Mouse (Mus musculus) limb, embryonic 15.5 days (tissue): Measurements from ENCODE around the gene Cela3a. TPM values are rescaled to one million over a fixed set of nuclear protein-coding genes. Genes with fewer than 3 reads are reported as not detected.

ENCODE experiments used
- ATAC-seq: fragments of 200-750 bp; cut with Nextera tagmentation; 2 replicates; pipeline ENCODE4 v1.8.0; 2017; ENCODE audit warnings: low read depth, moderate TSS enrichment; ENCODE audit not compliant: insufficient number of reproducible peaks, low FRiP score, low TSS enrichment
- H3K27ac ChIP-seq: fragments of 300-500 bp; sonication (generic); 2 replicates; pipeline ENCODE4 v1.5.1; 2015; ENCODE audit warnings: moderate library complexity, mild to moderate bottlenecking, inconsistent platforms
- H3K27me3 ChIP-seq: fragments of 300-500 bp; sonication (generic); 2 replicates; pipeline ENCODE4 v1.6.1; 2015; ENCODE audit warnings: inconsistent platforms
- H3K36me3 ChIP-seq: fragments of 300-500 bp; sonication (generic); 2 replicates; pipeline ENCODE4 v1.6.1; 2015; ENCODE audit warnings: inconsistent platforms
- H3K4me1 ChIP-seq: fragments of 300-500 bp; sonication (generic); 2 replicates; pipeline ENCODE4 v1.6.1; 2015; ENCODE audit warnings: inconsistent platforms
- H3K4me2 ChIP-seq: fragments of 300-500 bp; sonication (generic); 2 replicates; pipeline ENCODE4 v1.6.1; 2015; ENCODE audit warnings: mild to moderate bottlenecking, inconsistent platforms
- H3K4me3 ChIP-seq: fragments of 300-500 bp; sonication (generic); 2 replicates; pipeline ENCODE4 v1.5.1; 2015; ENCODE audit warnings: mild to moderate bottlenecking, inconsistent platforms
- H3K9ac ChIP-seq: fragments of 300-500 bp; sonication (generic); 2 replicates; pipeline ENCODE4 v1.6.1; 2015; ENCODE audit warnings: inconsistent platforms
- H3K9me3 ChIP-seq: fragments of 300-500 bp; sonication (generic); 2 replicates; pipeline ENCODE4 v1.6.1; 2016; ENCODE audit warnings: inconsistent platforms
- WGBS: fragments of 180-500 bp; shearing (Covaris S2); methylation state at CpG from one replicate; pipeline ENCODE4 v1.1.7; 2015; 5-methylcytosine and 5-hydroxymethylcytosine counted together
- polyA plus RNA-seq: library from polyadenylated mRNA; unstranded; fragments of >200 nt; fragmentation: Nextera tagmentation; extraction: Ambion mirVana; gene quantifications from 2 replicates; pipeline ENCODE4 v1.2.1, GENCODE M21; 2015

Gene Cela3a
- polyA plus RNA-seq, result not detected in 2 replicates

DNA sequence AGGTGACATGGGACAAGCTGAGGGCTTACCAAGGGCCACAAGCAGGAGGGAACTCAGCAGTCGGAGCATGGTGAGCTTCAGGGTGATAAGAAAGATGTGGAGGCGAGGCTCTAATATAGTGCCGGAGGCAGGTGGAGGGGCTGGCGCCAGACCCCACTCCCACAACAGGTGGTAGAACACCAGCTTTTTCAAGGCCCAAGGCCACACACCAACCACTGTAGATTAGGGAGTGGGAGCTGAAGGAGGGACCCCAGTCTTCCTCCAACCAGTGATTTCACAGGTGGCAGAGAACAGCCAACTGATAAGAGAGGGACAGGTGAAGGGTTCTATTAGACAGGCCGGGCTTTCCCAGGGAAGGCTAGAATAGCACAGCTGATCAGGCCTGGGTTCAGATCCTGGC, at the start of gene Cela3a:
Gene Cela3a (minus strand): TSS at position 101 of the 400 bp plus-strand sequence.
- ATAC-seq, result no peak
- Histone ChIP-seq H3K4me2 (no peak within 1 kb of the TSS), H3K27ac (no peak within 1 kb of the TSS), H3K9ac (no peak within 1 kb of the TSS), H3K27me3 (no peaks in the 10 kb centered on the region), H3K4me3 (no peak within 1 kb of the TSS), H3K4me1 (no peaks in the 10 kb centered on the region), H3K9me3 (no peaks in the 10 kb centered on the region), H3K36me3 (no peaks in the 10 kb centered on the region)
- WGBS, result 88% methylated on average over 5 of the region's 5 CpGs

DNA sequence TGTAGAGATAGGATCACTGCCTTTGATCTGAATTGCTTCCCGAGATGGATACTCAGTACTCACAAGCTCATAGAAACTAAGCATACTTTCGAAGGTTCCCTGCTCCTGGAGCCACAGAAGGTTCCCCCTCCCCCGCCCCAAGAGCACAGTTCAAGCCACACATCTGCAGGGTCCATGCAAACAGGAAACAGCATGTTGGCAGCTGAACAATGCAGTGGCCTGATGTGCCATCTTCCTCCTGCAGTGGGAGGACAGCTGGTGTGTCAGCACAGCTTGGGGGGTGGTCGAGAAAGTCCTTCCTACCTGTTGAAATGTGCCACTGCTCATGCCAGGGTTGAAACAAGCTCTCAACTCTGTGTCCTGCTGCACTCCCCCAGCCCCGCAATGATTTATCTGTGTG, 49.3 kb upstream of the Cela3a start:
- H3K9me3 ChIP-seq, result no peaks in the 10 kb centered on the region
- no peaks in the 10 kb centered on the region for H3K27me3 ChIP-seq
- H3K4me1 ChIP-seq, result peaks cover 8% of the 10 kb centered on the region; the same call in 1 of the 2 replicates
- ATAC-seq, result no peak
- WGBS, result 55% methylated on average over 5 of the region's 5 CpGs
- H3K4me2 ChIP-seq, result no peak overlapping the region
- H3K4me3 ChIP-seq, result no peak overlapping the region
- no peak overlapping the region for H3K27ac ChIP-seq
- no peaks in the 10 kb centered on the region for H3K36me3 ChIP-seq
- no peak overlapping the region for H3K9ac ChIP-seq

DNA sequence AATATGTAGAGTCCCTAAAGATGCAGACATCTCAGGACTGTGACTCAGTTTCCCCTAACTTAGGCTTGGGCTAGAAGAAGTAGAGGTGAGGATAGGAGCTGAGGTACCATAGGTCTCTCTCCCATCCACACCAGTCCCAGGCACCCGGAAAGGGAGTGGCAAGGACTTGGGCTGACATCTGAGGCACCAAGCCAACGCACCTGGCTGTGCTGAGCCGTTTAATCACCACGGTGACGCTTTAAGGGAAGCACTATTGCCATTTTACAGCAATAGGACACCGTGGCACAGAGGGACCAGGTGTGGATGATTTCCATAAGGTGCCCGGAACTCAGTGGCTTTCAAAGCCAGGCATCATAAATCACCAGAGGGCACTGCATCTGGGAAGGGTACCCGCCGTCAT, 48.7 kb upstream of the Cela3a start:
- no peak for ATAC-seq
- 64% methylated on average over 9 of the region's 9 CpGs for WGBS
- Histone ChIP-seq H3K4me1 (peaks cover 8% of the 10 kb centered on the region; the same call in 1 of the 2 replicates), H3K9ac (no peak overlapping the region), H3K4me3 (no peak overlapping the region), H3K4me2 (no peak overlapping the region), H3K9me3 (no peaks in the 10 kb centered on the region), H3K27ac (no peak overlapping the region), H3K36me3 (no peaks in the 10 kb centered on the region), H3K27me3 (no peaks in the 10 kb centered on the region)

DNA sequence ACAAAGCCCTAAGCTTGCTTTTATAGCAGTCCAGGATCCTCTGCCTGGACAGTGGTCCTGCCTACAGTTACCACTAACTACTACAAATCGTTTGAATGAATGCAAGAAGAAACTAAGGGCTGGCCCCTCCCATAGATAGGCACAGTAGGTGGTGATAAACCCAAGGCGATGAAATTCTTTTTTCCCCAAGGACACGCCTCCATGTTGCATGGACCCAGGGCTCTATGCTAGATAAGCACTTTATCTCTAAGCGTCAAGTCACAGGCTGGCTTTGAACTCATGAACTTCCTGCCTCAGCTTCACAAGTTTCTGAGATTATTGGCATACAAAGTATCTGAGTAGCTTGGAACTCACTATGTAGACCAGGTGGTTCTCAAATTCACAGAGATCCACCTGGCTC, 47.7 kb upstream of the Cela3a start:
- Histone ChIP-seq H3K27me3 (no peaks in the 10 kb centered on the region), H3K4me1 (peaks cover 6% of the 10 kb centered on the region; the same call in 1 of the 2 replicates), H3K4me3 (no peak overlapping the region), H3K4me2 (no peak overlapping the region), H3K9ac (no peak overlapping the region), H3K36me3 (no peaks in the 10 kb centered on the region), H3K27ac (no peak overlapping the region), H3K9me3 (no peaks in the 10 kb centered on the region)
- 86% methylated on average over 4 of the region's 4 CpGs for WGBS
- ATAC-seq, result no peak

DNA sequence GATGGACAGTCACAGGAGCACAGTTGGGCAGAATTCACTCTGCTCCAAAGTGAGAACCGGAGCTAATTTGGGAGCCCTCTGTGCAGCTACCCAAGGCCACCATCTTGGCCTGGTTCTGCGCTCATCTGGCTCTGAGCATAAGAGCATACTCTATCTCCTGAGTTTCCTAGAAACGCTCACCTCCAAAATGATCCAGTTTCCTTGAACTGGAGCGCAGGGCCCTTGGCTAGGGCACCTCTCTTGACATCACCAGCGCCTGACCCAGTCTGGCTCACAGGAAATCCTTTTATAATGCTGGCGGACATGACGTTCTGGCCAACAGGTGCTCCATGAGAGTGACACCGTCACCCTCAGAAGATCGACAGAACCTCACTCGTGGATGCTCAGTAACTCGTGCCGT, 47.0 kb upstream of the Cela3a start:
- no peak overlapping the region for H3K9ac ChIP-seq
- H3K4me1 ChIP-seq, result peaks cover 6% of the 10 kb centered on the region; the same call in 1 of the 2 replicates
- no peaks in the 10 kb centered on the region for H3K36me3 ChIP-seq
- H3K4me3 ChIP-seq, result no peak overlapping the region
- no peaks in the 10 kb centered on the region for H3K27me3 ChIP-seq
- 70% methylated on average over 12 of the region's 12 CpGs for WGBS
- H3K27ac ChIP-seq, result no peak overlapping the region
- ATAC-seq, result no peak
- H3K4me2 ChIP-seq, result no peak overlapping the region
- no peaks in the 10 kb centered on the region for H3K9me3 ChIP-seq

DNA sequence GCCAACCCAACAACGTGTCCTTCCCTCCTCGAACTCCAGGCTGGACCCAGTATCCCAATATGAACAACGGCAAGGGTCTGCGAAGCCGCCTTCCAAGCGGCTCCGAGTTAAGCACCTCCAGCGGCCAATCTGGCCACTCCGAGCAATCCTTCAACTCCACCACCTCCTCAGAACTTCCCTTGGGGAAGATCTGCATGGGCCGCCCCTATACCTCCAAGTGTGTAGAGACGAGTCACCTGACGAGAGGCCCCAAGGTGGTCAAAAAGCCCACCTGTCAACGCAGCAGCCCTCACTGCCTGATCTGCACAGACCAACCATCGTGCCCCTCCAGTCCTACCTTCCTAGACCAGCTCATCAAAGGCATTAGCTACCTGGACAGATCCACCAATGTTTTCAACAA, 45.0 kb upstream of the Cela3a start:
- Histone ChIP-seq H3K27ac (no peak overlapping the region), H3K4me1 (peaks cover 6% of the 10 kb centered on the region; the same call in 1 of the 2 replicates), H3K4me3 (no peak overlapping the region), H3K27me3 (no peaks in the 10 kb centered on the region), H3K9me3 (no peaks in the 10 kb centered on the region), H3K4me2 (no peak overlapping the region), H3K36me3 (no peaks in the 10 kb centered on the region), H3K9ac (no peak overlapping the region)
- 91% methylated on average over 14 of the region's 14 CpGs for WGBS
- no peak for ATAC-seq

DNA sequence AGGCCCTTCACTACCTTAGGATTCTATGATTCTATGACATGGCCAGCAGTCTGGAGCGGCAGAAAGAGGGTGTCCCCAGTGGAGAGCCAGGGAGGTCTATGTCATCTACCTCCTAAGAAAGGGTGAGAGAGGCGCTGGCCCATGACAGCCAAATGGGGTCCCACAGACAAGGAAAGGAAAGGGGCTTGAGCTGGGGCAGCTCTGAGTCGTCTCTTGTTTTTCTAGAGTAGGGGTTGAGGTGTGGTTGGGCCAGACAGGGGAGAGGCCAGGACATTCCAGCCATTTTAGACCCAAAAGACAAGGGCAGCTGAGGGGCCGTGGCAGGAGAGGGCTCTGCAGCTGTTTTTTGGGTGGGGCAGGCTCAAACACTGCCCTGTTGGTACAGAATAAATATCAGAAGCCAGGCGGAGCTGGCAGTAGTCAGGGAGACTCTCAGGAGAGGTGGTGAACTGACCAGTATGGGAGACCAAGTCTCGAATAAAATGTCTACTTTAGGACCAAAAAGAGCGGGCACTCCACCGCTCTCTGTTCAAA, 43.7 kb upstream of the Cela3a start, which contains the start of gene 1700013G24Rik:
Gene 1700013G24Rik (plus strand): TSS at position 51 of the 534 bp plus-strand sequence.
- no peak for ATAC-seq
- Histone ChIP-seq H3K36me3 (no peaks in the 10 kb centered on the region), H3K4me3 (no peak within 1 kb of the TSS), H3K9me3 (no peaks in the 10 kb centered on the region), H3K9ac (no peak within 1 kb of the TSS), H3K4me1 (peaks cover 14% of the 10 kb centered on the region), H3K27ac (peak within 1 kb of the TSS; percentile 51; the same call in 1 of the 2 replicates), H3K27me3 (no peaks in the 10 kb centered on the region), H3K4me2 (no peak within 1 kb of the TSS)
- WGBS, result 79% methylated on average over 8 of the region's 8 CpGs

DNA sequence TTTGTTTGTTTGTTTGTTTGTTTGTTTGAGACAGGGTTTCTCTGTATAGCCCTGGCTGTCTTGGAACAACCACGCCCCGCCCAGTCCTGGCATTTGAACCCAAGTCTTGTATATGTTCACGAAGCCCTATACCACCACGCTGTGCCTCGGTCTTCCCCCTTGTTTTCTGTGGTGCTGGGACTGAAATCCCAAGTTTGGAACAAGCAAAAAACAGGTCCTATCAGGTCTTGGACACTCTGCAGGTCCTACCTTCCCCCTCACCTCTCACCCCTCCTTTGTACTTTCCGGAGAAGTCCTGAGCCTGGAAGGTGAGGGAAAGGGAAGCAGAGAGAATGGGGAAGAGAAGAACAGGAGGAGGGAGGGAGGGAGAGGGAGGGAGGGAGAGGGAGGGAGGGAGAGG, 42.6 kb upstream of the Cela3a start:
- H3K27ac ChIP-seq, result no peak overlapping the region
- H3K27me3 ChIP-seq, result no peaks in the 10 kb centered on the region
- H3K9me3 ChIP-seq, result no peaks in the 10 kb centered on the region
- no peak overlapping the region for H3K4me2 ChIP-seq
- H3K4me3 ChIP-seq, result no peak overlapping the region
- no peak for ATAC-seq
- H3K36me3 ChIP-seq, result no peaks in the 10 kb centered on the region
- no peak overlapping the region for H3K9ac ChIP-seq
- 88% methylated on average over 6 of the region's 6 CpGs for WGBS
- H3K4me1 ChIP-seq, result peaks cover 23% of the 10 kb centered on the region

DNA sequence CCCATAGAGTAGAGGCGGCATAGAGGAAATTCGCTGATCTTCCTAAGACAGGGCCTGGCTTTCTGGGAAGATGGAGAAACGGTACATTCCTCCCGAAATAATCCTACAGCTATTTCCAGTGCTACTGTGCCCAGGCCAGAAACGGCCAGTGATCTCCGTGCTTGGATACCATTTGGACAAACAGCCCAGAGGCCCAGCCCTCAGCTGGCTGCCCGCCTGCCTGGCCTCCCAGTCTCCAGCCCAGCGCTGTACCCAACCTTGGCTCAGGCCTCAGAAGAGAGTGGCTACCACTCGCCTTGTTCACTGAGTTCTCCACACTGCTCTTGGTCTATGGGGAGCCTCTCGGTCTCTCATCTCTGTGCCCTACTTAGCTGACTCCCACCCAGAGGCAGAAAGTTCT, 40.1 kb upstream of the Cela3a start:
- no peak overlapping the region for H3K9ac ChIP-seq
- WGBS, result 76% methylated on average over 10 of the region's 10 CpGs
- no peak overlapping the region for H3K4me3 ChIP-seq
- H3K27me3 ChIP-seq, result no peaks in the 10 kb centered on the region
- no peaks in the 10 kb centered on the region for H3K9me3 ChIP-seq
- ATAC-seq, result no peak
- peak overlapping the region; percentile 12; the same call in 1 of the 2 replicates for H3K27ac ChIP-seq
- H3K36me3 ChIP-seq, result no peaks in the 10 kb centered on the region
- H3K4me1 ChIP-seq, result peaks cover 23% of the 10 kb centered on the region
- H3K4me2 ChIP-seq, result no peak overlapping the region

DNA sequence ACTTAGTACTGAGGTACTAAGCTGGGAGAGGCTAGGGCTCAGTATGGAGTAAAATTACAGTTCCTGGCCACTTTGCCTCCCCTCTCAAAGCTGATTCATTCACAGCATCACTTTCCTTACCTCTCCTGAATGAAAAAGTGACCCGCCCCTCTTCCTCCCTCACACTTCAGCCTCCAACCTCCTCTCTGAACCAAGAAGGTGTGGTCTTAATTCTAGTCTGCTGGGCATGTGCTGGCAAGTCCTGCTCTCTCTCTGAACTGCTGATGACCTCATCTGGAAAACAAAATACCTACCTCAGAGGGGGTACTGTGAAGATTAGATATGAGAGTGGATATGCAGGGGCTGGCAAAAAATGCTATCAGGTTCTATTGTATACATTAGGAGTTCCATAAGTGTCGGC, 39.5 kb upstream of the Cela3a start:
- Histone ChIP-seq H3K9ac (no peak overlapping the region), H3K4me2 (no peak overlapping the region), H3K4me1 (peaks cover 23% of the 10 kb centered on the region), H3K27me3 (no peaks in the 10 kb centered on the region), H3K27ac (peak overlapping the region; percentile 12; the same call in 1 of the 2 replicates), H3K9me3 (no peaks in the 10 kb centered on the region), H3K4me3 (no peak overlapping the region), H3K36me3 (no peaks in the 10 kb centered on the region)
- WGBS, result 57% methylated on average over 2 of the region's 2 CpGs
- ATAC-seq, result no peak

DNA sequence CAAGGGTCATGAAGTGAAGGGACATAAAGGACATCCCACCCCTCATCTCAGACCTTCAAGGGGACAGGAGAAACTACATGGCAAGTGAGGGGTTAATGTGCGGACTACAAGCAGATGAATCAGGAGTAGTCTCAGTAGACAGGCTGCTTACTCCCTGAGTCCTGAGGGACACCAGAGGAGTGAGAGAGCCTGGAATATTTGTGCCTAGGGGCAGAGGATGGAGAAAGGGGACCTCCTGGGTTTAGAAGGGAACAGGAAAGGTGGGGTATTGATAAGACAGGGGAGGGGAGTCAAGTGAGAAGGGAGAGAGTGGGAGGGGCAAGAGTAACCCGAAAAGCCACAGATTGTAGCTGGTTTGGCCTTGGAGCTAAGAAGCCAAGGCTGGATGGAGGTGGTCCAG, 39.0 kb upstream of the Cela3a start:
- Histone ChIP-seq H3K27me3 (no peaks in the 10 kb centered on the region), H3K4me2 (no peak overlapping the region), H3K9ac (no peak overlapping the region), H3K4me3 (no peak overlapping the region), H3K36me3 (no peaks in the 10 kb centered on the region), H3K9me3 (no peaks in the 10 kb centered on the region), H3K4me1 (peaks cover 26% of the 10 kb centered on the region), H3K27ac (peak overlapping the region; percentile 12; the same call in 1 of the 2 replicates)
- 37% methylated on average over 2 of the region's 2 CpGs for WGBS
- no peak for ATAC-seq

DNA sequence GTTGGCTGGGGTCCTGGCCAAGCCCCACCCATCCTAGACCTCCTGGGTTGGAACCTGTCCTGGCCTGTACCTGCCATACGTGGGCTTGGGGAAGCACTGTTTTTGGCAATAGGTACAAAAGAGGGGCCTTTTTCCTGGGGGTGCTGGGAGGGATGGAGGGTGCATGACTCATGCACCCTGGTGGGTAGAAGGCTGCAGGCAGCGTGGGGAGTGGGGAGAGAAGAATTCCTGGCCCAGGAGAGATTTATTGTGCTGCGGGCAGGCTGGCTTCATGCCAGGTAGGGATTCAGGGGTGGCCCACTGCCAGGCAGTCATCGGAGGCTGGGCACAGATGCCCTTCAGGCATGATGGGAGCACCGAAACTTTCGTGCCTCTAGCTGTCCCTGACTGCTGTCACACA, 38.6 kb upstream of the Cela3a start:
- Histone ChIP-seq H3K9me3 (no peaks in the 10 kb centered on the region), H3K27ac (peak overlapping the region; percentile 12), H3K4me3 (no peak overlapping the region), H3K4me2 (no peak overlapping the region), H3K9ac (no peak overlapping the region), H3K36me3 (no peaks in the 10 kb centered on the region), H3K4me1 (peaks cover 26% of the 10 kb centered on the region), H3K27me3 (no peaks in the 10 kb centered on the region)
- ATAC-seq, result peak; percentile 66
- WGBS, result 8% methylated on average over 6 of the region's 6 CpGs
